Mouse (Mus musculus) adipocyte (in vitro differentiated cells): Measurements from ENCODE around the gene Gata1.
A peak's percentile ranks its signal among the peaks of the same experiment; 100 is the strongest.
"Not testable (repeated sequence)": the region's sequence is repeated elsewhere in the genome, so short reads cannot be mapped to it uniquely, and the experiment has no call there.

Experiments used
- DNase-seq: peaks from one replicate; pipeline ENCODE4 v3.0.0-alpha.2; 2016; ENCODE audit warnings: low spot score

The Gata1 gene

GRCm38 (mm10) chrX:7966161-7966560 is 11.7 kb downstream of the Gata1 start:
- DNase-seq = no peak

DNA sequence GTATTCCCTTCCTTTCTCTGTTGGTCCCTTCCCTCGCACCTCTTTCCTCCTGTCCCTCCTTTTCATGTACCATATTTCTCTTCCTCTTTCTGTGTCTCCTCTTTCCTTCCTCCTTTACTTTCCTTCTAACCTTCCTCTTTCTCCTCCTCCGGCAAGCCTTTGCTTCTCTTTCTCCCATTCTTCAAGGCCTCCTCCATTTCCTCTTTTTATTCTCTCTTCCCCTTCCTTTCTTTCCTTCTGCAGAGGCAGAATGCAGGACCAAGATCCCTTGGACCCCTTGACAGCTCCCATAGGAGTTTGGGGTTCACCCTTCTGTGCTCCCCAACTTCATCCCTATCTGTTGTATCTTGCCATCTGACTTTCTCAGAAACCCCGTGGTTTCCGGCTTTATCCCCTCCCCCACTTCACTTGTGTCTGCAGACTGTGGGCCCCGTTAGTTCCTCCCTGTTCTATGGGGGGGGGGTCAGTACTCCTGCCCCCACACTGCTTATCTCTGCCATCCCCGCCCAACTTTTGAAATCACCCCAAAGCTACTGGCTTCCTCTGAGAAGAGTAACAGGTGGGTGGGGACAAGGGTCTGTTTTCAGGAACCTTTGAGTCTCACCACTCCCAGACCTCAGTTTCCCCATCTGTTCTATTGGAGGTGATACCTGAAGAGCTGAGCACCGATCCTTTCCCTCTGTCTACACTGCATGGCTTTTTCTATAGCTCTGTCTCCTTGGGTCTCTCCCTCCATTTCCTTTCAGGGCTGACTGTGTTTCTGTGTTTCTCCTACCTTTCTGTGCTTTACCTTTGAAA is 13.8 kb downstream of the Gata1 start:
- DNase-seq = no peak

DNA sequence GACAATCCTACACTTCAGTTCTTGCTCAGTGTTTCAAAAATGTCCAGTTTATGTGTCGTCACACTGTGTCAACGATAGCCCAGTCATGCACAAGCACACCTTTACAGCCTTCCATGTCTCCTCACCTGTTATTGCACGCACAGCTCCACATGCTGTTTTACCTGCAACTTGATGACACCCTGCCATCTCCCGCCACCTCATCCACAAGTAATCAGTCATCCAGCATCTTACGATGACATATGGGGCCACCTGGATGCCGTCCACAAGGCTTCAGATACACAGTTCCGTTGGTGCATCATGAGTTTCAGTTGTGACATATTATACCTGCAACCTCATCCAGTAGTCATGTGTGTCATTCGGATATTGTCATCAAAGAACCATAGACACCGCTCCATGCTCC is 19.0 kb downstream of the Gata1 start:
- DNase-seq = no peak

GRCm38 (mm10) chrX:7950091-7950490 is 27.8 kb downstream of the Gata1 start:
- no peak for DNase-seq

DNA sequence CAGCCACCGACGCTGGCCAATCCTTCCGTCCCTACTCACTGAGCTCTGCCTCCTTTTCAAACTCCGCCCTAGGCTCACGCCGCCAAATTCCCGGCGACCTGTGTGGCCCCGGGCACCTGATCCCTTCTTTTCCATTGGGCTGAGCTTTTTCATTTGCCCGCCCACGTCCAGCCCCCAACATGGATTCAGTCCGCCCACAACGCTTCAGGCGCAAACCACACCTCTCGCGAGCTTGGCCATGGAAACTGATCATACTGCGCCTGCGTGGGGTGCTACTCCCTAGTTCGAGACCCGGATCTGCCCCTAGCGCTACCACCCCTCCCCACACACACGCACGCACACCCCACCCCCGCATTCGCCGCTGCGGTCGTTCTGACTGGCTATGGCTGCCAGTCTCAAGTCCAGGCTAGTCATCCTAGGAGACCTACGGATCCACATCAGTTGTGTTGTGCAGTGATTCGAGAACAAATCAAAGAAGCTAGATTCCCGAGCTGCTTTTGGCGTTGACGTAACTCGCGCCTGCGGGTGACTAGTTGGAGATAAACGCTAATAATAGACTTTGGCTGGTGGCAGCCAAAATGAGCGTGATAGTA is 29.9 kb downstream of the Gata1 start:
- DNase-seq = peak; percentile 98

- DNase-seq = no peak
These were observed 30.6 kb downstream of the Gata1 start, which contains the start of gene Hdac6 for GRCm38 (mm10) chrX:7947108-7947899. Hdac6 (minus strand) TSS chrX:7947889.

GRCm38 (mm10) chrX:7945618-7946017 is 32.3 kb downstream of the Gata1 start:
- DNase-seq = no peak

DNA sequence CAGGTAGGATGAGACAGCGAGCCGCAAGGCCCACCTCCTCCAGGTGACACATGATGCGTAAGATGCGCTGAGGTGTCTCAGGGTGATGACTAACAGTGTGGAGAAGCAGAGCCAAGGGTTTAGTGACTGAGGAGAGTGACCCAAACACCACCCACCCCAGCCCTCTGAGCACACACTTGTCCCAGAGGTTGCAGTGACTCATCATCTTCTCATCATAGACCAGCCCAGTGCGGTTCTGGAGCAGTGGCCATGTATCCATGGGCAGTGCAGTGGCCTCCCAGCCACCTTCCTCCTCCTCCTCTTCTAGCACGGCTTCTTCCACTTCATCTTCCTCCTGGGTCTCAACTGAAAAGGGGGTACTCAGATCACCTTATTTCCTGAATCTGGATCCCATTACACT is 40.2 kb downstream of the Gata1 start:
- DNase-seq = no peak

DNA sequence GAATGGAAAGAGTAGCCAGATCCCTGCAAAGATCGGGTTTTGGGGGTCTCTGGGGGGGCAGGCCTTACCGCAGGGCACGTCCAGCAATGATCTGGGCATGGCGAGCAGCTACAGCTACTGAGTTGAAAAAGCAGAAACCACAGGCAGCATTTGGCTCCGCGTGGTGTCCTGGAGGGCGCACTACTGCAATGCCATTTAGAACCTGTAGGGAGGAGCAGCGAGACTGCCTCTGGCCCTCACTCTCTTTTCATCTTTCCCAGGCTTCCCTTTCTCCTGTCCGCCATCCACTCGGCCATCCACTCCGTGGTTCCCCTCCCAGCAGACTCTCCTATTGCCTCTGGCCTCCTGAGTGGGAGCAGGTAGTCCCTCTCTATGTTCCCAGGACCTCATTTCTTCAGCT is 41.0 kb downstream of the Gata1 start:
- no peak for DNase-seq

- no peak for DNase-seq
These were observed 49.5 kb downstream of the Gata1 start, which contains the start of gene Eras for GRCm38 (mm10) chrX:7928270-7928790. Eras (minus strand) TSS chrX:7928607.

- no peak for DNase-seq
These were observed 50.8 kb downstream of the Gata1 start for GRCm38 (mm10) chrX:7927116-7927515.

GRCm38 (mm10) chrX:7926266-7926665 is 51.6 kb downstream of the Gata1 start:
- no peak for DNase-seq

GRCm38 (mm10) chrX:7922032-7922431 is 55.8 kb downstream of the Gata1 start:
- DNase-seq = no peak

DNA sequence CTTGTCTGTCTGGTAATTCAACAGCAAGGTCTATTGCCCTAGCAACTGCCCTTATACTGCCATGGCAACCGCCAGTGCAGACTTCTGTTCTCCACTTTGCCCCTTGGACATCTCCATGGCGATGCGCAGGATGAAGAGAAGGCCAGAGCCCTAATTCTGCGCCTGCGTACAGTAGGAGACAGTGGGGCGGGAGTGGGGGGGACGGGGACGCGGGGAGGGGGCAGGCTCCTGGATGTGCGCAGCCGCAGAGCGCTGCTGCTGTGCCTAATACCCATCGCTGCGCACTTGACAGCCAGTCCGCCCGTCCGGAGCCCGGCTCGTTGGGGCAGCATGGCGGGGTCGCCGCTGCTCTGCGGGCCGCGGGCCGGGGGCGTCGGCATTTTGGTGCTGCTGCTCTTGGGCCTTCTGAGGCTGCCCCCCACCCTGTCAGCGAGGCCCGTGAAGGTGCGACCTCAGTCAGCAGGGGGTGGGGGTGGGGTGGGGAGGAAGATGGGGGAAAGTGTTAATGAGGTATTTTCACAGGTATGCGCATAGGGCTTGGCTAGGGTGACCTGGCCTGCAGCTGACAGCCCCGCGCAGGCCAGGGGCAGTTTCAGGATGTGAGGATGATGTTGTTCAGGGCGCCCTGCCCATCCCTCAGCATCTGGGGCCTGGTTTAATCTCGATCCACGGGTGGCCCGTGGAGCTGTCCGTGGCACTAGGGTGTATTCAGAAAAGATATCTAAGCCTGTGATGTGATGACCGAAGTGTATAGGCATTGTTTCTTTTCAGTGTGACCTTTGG is 58.1 kb downstream of the Gata1 start, which contains the start of gene Pcsk1n:
Pcsk1n (plus strand) TSS at position 222 of the 783 bp plus-strand sequence.
- DNase-seq = no peak

DNA sequence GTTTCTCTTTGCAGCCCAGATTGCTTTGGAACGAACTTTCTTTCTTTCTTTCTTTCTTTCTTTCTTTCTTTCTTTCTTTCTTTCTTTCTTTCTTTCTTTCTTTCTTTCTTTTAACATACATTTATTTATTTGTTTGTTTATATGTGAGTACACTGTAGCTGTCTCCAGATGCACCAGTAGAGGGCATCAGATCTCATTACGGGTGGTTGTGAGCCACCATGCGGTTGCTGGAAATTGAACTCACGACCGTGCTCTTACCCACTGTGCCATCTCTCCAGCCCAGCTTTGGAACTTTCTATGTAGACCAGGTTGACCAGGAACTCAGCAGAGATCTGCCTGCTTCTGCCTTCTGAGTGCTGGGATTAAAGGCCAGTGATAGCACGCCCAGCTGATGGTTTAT is 59.9 kb downstream of the Gata1 start:
- DNase-seq = not testable (repeated sequence)

- DNase-seq = not testable (repeated sequence)
These were observed 62.2 kb downstream of the Gata1 start for GRCm38 (mm10) chrX:7915669-7916068.

- peak; percentile 34 for DNase-seq
These were observed 67.4 kb downstream of the Gata1 start for GRCm38 (mm10) chrX:7910473-7910872.
